Mouse (Mus musculus): ENCODE measurements at regions not wholly inside any gene's neighbourhood (a gene's known extent, or its start where the extent isn't known, plus 50 kb on each side); places are given as distances from the start of the nearest gene placed in this dataset.

DNA sequence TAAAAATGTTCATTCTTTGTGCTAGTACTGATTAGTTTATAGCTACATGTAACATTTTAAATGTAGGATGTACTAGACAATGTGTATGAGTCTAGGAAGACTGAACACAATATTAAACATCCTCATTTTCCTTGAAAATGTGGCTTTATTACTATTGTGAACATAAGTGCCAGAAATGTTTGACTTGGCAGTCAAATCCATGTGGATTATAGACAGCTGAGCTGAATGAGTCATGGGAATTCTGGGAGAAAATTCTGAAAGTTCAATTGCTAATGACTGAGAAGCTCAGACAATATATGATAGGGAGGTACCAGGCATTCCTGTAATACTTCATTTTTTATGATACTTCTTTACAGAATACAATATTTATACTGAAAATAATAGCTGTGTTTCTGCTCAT is 761.5 kb upstream of the Zeb2 start:
- Histone ChIP-seq H3K27ac (ENCODE audit: low read depth) (no peak overlapping the region), H3K4me2 (ENCODE audit: low read depth, low read length) (no peak overlapping the region), H3K9me3 (replicated peaks; ENCODE audit: control insufficient read depth, low read length) (no peaks in the 10 kb centered on the region), H3K4me3 (ENCODE audit: low read depth, low read length) (no peak overlapping the region), H3K36me3 (replicated peaks; ENCODE audit: control insufficient read depth, insufficient read depth, low read length) (no peaks in the 10 kb centered on the region), H3K4me1 (ENCODE audit: control insufficient read depth, insufficient read depth) (no peaks in the 10 kb centered on the region), H3K27me3 (ENCODE audit: control insufficient read depth, insufficient read depth, low read length) (no peaks in the 10 kb centered on the region), H3K9ac (replicated peaks; ENCODE audit: low read depth, low read length) (no peak overlapping the region)
- ATAC-seq (ENCODE audit: insufficient read depth, low read depth), result no peak
- no peak for TF ChIP-seq CTCF (IDR thresholded peaks at IDR 0.05; ENCODE audit: low read depth)
- TF ChIP-seq EP300 (IDR thresholded peaks at IDR 0.05; ENCODE audit: low read depth), result no peak
- no peak for DNase-seq (ENCODE audit: low spot score)

DNA sequence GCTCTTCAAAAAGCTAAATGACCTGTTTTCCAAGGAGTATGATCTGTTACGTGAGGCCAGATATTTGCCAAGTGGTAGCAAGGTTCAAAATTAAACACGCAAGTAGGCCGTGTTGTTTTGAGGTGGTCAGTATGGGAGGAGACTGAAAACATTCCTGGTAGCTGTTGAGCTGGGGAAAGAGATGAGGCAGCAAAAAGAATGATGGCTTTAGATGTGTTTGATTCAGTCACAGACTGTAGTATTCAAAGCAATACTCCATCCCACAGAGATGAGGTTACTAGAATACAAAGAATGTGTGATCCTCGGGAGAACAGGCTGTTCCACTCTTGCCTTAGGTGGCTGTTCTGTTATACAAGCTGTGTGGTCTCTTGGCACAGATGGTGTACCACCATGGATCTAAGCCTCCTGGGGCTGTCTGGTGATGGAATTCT is 742.7 kb upstream of the Zeb2 start:
- TF ChIP-seq CTCF (IDR thresholded peaks at IDR 0.05; ENCODE audit: low read depth), result no peak
- Histone ChIP-seq H3K27me3 (ENCODE audit: control insufficient read depth, insufficient read depth, low read length) (no peaks in the 10 kb centered on the region), H3K36me3 (replicated peaks; ENCODE audit: control insufficient read depth, insufficient read depth, low read length) (no peaks in the 10 kb centered on the region), H3K4me2 (ENCODE audit: low read depth, low read length) (no peak overlapping the region), H3K9ac (replicated peaks; ENCODE audit: low read depth, low read length) (no peak overlapping the region), H3K27ac (ENCODE audit: low read depth) (no peak overlapping the region), H3K9me3 (replicated peaks; ENCODE audit: control insufficient read depth, low read length) (no peaks in the 10 kb centered on the region), H3K4me3 (ENCODE audit: low read depth, low read length) (no peak overlapping the region), H3K4me1 (ENCODE audit: control insufficient read depth, insufficient read depth) (no peaks in the 10 kb centered on the region)
- 70% methylated on average over 4 of the region's 4 CpGs for WGBS
- DNase-seq (ENCODE audit: low spot score), result no peak
- no peak for ATAC-seq (ENCODE audit: insufficient read depth, low read depth)

DNA sequence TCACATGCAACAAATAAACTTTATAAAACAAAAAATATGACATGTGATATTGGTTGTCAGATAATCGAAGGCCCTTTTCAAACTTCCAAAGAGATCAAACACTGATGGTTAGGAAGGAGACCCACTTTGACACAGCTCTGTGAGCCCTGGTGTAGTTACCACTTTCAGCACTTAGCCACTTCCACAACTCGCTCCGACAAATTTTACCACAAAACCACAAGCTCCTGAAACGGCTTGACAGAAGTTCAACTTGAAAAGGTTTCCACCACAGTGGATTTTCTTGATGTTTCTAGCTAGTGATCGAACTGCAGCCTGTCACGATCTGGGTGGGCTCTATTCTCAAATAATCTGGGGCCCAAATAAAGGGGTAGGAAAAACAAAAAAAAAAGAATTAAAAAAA is 742.2 kb upstream of the Zeb2 start:
- 74% methylated on average over 6 of the region's 6 CpGs for WGBS
- TF ChIP-seq EP300 (IDR thresholded peaks at IDR 0.05; ENCODE audit: low read depth), result no peak
- TF ChIP-seq CTCF (IDR thresholded peaks at IDR 0.05; ENCODE audit: low read depth), result no peak
- H3K4me2 ChIP-seq (ENCODE audit: low read depth, low read length), result no peak overlapping the region
- H3K9ac ChIP-seq (replicated peaks; ENCODE audit: low read depth, low read length), result no peak overlapping the region
- no peaks in the 10 kb centered on the region for H3K36me3 ChIP-seq (replicated peaks; ENCODE audit: control insufficient read depth, insufficient read depth, low read length)
- H3K4me3 ChIP-seq (ENCODE audit: low read depth, low read length), result no peak overlapping the region
- DNase-seq (ENCODE audit: low spot score) (no peak), ATAC-seq (ENCODE audit: insufficient read depth, low read depth) (no peak)
- no peaks in the 10 kb centered on the region for H3K9me3 ChIP-seq (replicated peaks; ENCODE audit: control insufficient read depth, low read length)
- H3K27ac ChIP-seq (ENCODE audit: low read depth), result no peak overlapping the region
- H3K27me3 ChIP-seq (ENCODE audit: control insufficient read depth, insufficient read depth, low read length), result no peaks in the 10 kb centered on the region
- no peaks in the 10 kb centered on the region for H3K4me1 ChIP-seq (ENCODE audit: control insufficient read depth, insufficient read depth)

DNA sequence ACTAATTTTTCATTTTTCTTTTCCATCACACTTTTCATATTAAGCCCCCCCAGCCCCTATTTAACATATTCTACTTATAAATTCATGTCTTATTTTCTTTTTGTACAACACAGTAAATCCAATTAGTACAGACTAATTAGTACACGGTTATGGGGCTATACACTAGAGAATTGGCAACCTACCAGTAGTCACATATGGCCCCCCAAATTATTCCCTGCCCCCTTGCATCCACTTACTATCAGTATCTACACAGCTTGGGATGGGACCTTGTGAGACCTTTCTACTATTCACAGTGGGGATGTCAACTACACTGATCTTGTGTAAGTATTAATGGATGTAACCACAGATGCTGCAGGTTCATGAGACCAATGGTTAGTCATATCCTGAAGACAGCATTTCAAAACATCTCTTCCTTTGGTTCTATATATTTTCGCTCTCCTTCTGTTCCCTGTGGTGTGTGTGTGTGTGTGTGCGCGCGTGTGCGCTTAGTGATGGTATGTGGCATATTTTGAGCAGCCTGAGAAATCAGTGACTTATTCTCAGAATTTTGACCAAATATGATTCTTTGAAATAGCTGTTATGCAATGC is 732.9 kb upstream of the Zeb2 start:
- no peaks in the 10 kb centered on the region for H3K36me3 ChIP-seq (replicated peaks; ENCODE audit: control insufficient read depth, insufficient read depth, low read length)
- H3K4me1 ChIP-seq (ENCODE audit: control insufficient read depth, insufficient read depth), result no peaks in the 10 kb centered on the region
- H3K9ac ChIP-seq (replicated peaks; ENCODE audit: low read depth, low read length), result no peak overlapping the region
- no peak overlapping the region for H3K4me2 ChIP-seq (ENCODE audit: low read depth, low read length)
- 89% methylated on average over 6 of the region's 6 CpGs for WGBS
- no peak for TF ChIP-seq EP300 (IDR thresholded peaks at IDR 0.05; ENCODE audit: low read depth)
- TF ChIP-seq CTCF (IDR thresholded peaks at IDR 0.05; ENCODE audit: low read depth), result no peak
- DNase-seq (ENCODE audit: low spot score) (no peak), ATAC-seq (ENCODE audit: insufficient read depth, low read depth) (no peak)
- no peak overlapping the region for H3K4me3 ChIP-seq (ENCODE audit: low read depth, low read length)
- H3K9me3 ChIP-seq (replicated peaks; ENCODE audit: control insufficient read depth, low read length), result no peaks in the 10 kb centered on the region
- no peak overlapping the region for H3K27ac ChIP-seq (ENCODE audit: low read depth)
- H3K27me3 ChIP-seq (ENCODE audit: control insufficient read depth, insufficient read depth, low read length), result no peaks in the 10 kb centered on the region

DNA sequence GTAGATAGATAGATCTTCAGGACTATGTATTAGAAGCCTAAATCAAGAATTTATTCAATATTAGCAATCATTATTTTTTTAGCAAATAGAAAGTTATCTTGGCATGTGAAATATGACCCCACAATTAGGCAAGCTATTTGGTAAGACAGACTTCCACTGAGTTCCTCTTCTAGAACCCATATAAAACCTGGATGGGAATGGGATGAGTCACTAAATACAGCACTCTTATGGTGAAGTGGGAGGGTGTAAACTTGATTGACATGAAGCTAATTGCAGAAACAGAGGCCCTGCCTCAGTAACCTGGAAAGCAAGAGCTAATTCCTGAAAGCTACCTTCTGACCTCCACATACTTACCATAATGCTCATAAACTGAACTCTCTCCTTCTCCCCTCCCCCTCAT is 723.2 kb upstream of the Zeb2 start:
- DNase-seq (ENCODE audit: low spot score), result no peak
- no peak for TF ChIP-seq CTCF (IDR thresholded peaks at IDR 0.05; ENCODE audit: low read depth)
- no peak for TF ChIP-seq EP300 (IDR thresholded peaks at IDR 0.05; ENCODE audit: low read depth)
- no peaks in the 10 kb centered on the region for H3K36me3 ChIP-seq (replicated peaks; ENCODE audit: control insufficient read depth, insufficient read depth, low read length)
- H3K9ac ChIP-seq (replicated peaks; ENCODE audit: low read depth, low read length), result no peak overlapping the region
- no peak for ATAC-seq (ENCODE audit: insufficient read depth, low read depth)
- H3K27me3 ChIP-seq (ENCODE audit: control insufficient read depth, insufficient read depth, low read length), result no peaks in the 10 kb centered on the region
- no peak overlapping the region for H3K4me2 ChIP-seq (ENCODE audit: low read depth, low read length)
- no peak overlapping the region for H3K4me3 ChIP-seq (ENCODE audit: low read depth, low read length)
- H3K27ac ChIP-seq (ENCODE audit: low read depth), result no peak overlapping the region
- H3K4me1 ChIP-seq (ENCODE audit: control insufficient read depth, insufficient read depth), result no peaks in the 10 kb centered on the region
- H3K9me3 ChIP-seq (replicated peaks; ENCODE audit: control insufficient read depth, low read length), result no peaks in the 10 kb centered on the region

DNA sequence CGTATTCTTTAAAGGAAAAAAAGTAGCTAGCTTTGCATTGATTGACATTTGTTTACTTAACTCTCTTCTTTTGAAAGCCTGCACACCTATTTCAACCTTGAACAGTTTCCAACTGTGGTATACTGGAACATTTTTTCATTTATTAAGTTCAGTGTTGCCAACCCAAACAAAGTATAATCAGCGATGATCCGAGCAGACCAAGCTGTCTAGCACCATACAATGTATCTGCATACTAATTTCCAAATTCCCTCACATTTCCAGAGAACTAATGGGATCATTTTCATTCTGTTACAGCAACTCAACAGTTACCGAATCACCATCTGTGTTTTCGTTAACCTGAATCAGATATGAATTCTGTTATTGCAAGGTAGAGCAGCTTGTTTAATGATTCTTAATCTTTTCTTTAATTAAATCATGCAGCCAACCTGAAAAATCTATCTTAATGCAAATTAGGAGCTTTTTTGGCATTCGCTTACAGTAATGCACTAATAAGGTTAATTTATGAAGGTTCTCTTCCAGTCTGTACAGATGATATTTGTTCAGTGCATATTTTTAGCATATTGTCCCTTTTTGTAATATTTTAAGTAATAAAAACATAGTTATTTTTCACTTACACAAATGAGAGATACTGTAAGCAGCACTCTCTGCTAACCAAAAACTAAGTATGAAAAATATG is 719.5 kb upstream of the Zeb2 start:
- ATAC-seq (ENCODE audit: insufficient read depth, low read depth) (no peak), DNase-seq (ENCODE audit: low spot score) (no peak)
- Histone ChIP-seq H3K9me3 (replicated peaks; ENCODE audit: control insufficient read depth, low read length) (no peaks in the 10 kb centered on the region), H3K4me3 (ENCODE audit: low read depth, low read length) (no peak overlapping the region), H3K36me3 (replicated peaks; ENCODE audit: control insufficient read depth, insufficient read depth, low read length) (no peaks in the 10 kb centered on the region), H3K4me1 (ENCODE audit: control insufficient read depth, insufficient read depth) (no peaks in the 10 kb centered on the region), H3K4me2 (ENCODE audit: low read depth, low read length) (no peak overlapping the region), H3K9ac (replicated peaks; ENCODE audit: low read depth, low read length) (no peak overlapping the region), H3K27me3 (ENCODE audit: control insufficient read depth, insufficient read depth, low read length) (no peaks in the 10 kb centered on the region), H3K27ac (ENCODE audit: low read depth) (no peak overlapping the region)
- TF ChIP-seq EP300 (IDR thresholded peaks at IDR 0.05; ENCODE audit: low read depth), result no peak
- TF ChIP-seq CTCF (IDR thresholded peaks at IDR 0.05; ENCODE audit: low read depth), result no peak
- 72% methylated on average over 6 of the region's 6 CpGs for WGBS
